Mouse (Mus musculus) ovary, postnatal 14 days (tissue): ENCODE data around the gene Rpusd3.
A peak's percentile ranks its signal among the peaks of the same experiment; 100 is the strongest.

Experiments used
- DNase-seq: peaks from one replicate; pipeline ENCODE4 v3.0.0; 2022; ENCODE audit warnings: low spot score

Gene Rpusd3

DNA sequence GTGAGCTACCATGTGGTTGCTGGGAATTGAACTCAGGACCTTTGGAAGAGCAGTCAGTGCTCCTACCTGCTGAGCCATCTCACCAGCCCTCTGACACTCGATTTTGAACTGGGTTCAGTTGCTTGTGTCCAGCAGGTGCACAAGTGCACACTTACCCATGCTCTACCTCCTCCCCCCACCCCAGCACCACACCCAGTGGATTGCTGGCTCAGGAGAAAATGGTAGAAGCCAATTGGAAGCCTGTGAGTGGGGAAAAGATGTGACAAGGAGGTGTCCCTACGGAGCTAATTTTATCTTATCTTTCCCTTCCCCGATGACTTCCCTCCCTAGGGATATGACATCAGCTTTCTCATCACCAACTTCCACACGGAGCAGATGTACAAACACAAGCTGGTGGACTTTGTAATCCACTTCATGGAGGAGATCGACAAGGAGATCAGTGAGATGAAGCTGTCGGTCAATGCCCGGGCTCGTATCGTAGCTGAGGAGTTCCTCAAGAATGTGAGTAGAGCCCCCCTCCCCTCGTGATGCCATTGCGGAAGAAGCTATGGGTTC lies 33.9 kb downstream of the Rpusd3 start:
- DNase-seq, result no peak

DNA sequence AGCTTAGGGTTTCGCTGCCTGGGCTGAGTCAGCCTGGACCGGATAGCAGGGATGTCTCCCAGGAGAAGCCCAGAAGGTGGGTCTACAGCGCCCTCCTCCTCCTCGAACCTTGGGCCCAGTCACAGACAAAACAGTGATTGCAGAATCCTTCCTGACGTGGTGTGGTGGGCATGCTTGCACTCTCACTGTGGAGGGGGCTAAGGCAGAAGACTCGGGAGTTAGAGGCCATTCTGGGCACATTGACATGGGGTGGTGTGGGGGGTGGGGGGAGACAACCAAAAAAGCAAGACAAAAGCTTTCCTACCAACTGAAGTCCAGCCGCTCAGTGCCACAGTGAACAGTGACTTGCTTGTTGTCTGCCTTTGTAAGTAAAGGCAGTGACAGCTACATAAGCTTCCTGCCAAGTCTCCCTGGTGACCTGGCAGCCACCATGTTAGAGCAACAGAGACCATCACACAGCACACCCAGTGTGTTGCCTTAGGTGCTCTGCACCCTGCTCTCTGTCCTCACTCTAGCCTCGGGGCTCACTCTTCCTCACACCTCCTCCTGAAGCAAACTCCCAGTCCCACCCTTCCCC lies 34.7 kb downstream of the Rpusd3 start:
- DNase-seq, result no peak

DNA sequence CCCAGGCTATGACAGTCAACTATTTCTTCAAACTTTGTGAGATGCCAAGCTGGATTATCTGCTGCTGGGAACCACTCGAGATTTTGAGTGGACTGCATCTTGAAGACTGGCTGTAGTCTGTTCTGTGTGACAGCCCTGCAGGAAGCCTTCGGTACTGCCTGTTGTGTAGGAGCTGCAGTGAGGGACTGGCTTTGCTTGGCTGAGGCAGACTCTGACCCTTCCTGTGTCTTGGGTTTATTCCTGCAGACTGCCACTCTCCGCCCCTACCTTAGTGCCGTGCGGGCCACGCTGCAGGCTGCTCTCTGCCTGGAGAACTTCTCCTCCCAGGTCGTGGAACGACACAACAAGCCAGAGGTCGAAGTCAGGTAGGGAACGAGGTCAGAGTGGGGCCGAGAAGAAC lies 38.7 kb downstream of the Rpusd3 start:
- DNase-seq, result no peak

DNA sequence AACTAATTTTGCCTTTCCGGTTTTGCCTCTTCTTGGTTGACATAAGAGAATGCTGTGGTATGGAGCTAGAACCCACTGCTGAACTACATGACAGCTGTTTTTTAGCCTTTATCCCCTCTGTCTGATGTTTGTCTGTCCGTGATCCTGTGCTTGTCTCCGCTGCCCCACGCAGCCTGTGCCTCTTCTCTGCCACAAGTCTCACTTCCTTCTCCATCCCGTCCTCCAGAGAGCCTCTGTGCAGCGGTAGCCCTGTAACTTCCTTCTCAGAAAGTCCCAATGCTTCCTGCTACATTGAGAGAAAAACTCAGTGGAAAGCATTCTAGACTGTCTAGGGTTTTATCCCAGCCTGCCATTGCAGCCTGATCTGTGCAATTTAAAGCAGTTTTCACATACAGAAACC lies 39.9 kb downstream of the Rpusd3 start:
- DNase-seq, result no peak

DNA sequence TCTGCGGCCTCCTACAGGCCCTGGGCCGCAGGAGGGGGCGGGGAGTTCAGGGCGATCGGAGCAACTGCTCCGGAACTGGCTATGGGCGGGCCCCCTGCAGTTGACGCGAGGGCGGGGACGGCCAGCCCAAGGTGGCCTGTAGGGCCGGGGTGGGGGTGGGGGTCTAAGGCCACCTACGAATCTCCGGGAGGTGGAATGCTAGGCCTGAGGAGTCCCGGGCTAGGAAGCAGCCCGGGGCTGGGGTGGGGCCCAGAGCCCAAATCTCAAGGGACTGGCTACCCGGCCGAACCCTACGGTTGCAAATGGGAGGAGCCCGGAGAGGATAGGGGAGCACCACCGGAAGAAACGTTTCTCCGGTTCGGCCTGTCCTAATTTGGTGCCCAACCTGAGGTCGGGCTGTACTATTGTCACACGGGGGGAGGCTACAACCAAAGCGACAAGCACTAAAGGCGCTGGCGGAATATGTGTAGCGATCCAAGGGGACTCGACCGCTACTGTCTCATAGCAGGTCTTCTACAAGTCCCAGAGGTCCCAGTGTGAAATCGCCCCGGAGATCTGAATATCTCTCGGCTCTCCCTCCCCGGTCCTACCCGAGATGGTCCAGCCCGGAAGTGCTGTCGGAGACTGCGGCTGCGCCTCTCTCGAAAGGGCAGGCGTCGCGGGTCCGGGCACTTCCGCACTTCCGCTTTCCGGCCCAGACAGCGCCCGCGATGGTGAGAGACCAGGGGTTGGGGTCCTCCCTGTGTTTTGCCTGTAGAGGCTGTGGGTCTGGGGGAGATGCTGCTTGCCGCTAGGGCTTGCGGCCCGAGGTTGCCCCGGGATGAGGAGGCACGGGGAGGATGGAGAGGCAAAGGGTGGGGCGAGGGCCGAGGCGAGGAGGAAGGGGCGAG lies 41.4 kb downstream of the Rpusd3 start, which contains the start of the genes Tada3 and Arpc4:
Gene Tada3 (minus strand): TSS at position 388 of the 890 bp plus-strand sequence.
Gene Arpc4 (plus strand): TSS at position 620 of the 890 bp plus-strand sequence.
- DNase-seq, result peak; percentile 88

DNA sequence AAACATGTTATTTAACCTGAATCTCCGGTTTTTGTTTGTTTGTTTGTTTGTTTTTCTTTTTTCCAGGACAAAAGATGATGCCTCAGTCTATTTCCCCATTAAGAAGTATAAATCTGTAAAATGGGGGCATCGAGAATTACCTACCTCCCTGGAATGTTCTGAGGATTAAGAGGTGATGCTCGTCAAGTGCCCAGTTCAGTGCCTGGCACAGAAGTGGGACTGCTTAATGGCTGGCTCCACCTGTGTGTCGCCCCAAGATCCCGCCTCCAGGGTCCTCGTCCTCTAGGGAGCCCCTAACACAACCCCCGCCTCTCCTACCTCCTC lies 42.0 kb downstream of the Rpusd3 start:
- DNase-seq, result no peak

DNA sequence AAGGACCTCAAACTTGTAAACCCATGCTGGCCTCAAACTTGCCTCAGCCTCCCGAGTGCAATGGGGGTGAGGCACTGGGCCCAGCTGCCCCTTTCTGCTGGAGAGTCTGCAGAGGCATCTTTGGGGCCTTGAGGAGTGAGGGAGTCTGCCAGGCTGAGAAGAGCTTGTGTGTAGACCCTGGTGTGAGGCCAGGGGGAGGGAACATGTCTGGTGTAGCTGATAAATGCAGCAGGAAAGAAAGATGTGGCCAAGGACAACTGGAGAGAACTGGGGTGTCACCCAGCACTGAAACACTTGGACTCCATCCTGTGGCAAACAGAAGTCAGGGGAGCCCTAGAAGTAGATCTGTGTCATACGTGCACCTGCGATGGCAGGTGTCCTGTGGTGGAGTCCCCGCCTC lies 45.6 kb downstream of the Rpusd3 start:
- DNase-seq, result no peak

DNA sequence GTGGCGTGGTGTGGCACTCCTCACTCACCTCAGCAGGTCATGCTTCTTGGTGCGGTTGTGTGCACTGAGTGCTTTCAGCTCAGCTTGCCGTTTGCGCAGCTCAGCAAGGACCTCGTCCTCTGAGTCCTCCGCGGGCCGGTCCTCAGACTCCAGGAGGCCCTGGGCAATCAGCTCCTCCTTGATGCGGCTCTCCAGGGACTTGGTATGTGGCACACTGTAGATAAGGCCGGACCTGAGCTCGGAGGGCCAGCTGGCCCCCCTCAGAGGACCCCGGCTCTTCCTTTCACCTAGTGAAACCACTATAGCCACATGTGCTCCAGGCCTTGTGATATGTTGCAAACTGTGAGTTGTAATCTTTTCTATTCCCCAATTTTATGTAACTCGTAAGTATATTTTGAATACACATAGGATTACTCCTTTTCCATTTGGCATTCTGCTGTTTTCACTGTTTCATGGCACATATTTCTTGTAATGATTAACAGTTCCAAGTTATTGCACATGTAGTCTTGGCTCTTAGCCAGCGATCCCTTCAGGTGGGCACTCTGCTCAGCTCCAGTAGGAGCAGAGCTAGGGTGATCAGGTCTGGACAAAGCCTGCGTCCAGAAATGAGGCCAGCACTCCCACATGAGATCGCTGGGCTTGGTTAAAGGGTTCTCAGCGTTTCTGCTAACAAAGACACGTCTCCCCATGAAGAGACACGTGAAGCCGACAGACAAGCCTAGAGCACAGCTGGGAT lies 48.8 kb downstream of the Rpusd3 start:
- DNase-seq, result no peak

DNA sequence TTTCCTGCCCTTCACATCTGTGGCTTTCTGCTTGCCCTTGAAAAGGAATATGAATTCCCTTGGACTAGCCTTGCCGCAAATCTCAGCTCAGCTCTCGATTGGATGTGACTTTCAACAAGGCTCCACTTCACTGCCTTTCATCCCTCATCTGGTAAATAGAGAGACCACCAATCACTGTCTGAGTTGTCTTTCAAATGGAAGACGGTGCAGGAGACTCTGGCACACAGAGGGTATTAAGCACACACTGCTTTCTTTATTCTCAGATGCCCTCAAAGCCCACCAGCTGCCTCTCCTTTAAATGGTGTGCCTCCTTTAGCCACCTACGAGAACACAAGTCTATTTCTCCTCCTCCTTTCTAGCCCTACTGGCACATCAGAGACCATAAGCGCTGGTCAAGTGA lies 50.6 kb downstream of the Rpusd3 start:
- DNase-seq, result no peak

DNA sequence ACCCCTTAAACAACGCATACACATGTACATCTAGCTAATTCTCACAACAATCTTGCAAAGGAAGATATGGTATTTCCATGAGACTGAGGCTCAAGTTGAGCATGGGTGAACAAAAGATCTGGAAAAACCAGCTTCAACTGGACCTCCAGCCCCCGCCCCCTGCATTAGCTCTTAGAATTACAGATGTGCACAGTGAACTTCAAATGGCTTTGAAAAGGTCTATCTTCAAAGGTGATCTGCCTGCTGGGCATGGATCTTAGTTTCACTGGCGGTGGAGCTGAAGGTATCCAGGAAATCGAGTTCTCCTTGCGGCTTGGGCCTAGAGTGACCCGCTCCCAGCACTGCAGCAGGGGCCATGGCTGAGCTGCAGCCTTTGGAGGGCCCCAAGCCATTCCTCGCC lies 51.0 kb downstream of the Rpusd3 start:
- no peak for DNase-seq

DNA sequence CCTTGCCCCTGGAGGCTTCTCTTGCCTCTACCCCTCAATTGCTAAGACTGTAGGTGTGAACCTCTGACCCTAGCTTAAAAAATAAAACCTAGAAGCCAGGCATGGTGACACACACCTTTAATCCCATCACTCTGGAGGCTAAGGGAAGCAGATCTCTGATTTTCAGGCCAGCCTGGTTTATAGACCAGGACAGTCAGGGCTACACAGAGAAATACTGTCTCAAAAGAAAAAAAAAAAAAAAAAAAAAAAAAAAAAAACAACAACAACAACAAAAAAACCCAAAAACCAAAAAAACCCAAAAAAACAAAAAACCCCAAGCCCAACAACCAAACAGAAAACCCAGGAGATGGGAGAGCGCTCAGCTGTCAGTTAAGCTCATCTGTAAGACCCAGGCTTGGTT lies 51.6 kb downstream of the Rpusd3 start:
- no peak for DNase-seq

DNA sequence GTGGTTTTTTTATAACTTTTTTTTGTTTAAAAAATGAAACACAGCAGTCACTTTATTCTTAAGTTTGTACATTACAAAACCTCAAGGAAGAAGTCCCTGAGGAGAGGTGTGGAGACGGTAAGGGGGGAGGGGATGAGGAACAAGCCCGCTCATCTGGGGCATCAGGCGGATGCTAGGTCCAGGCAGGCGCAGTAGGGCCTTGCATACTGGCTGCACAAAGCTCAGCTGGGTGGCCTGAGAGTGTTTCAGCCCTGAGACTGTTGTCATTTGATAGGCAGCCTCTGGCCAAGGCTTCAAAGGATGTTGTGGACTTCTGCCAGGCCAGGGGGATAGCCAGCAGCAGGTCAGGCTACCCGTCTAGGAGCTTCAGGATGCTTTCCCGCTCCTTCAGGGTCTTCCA lies 52.5 kb downstream of the Rpusd3 start:
- DNase-seq, result no peak
